Mouse (Mus musculus) limb, embryonic 14.5 days (tissue): ENCODE results near the gene Gm9573. TPM values are rescaled to one million over a fixed set of nuclear protein-coding genes. Genes with fewer than 3 reads are reported as not detected.

Experiments used
- ATAC-seq: fragments of 200-750 bp; cut with Nextera tagmentation; 2 replicates; pipeline ENCODE4 v1.8.0; 2017; ENCODE audit warnings: low read depth, moderate number of reproducible peaks, moderate TSS enrichment; ENCODE audit not compliant: low FRiP score
- DNase-seq: peaks from one replicate; pipeline ENCODE4 v3.0.0-alpha.2; 2015; ENCODE audit warnings: low spot score
- H3K27ac ChIP-seq: fragments of 300-500 bp; sonication (generic); replicated peaks from 2 replicates; pipeline ENCODE4 v1.5.1; 2014; ENCODE audit warnings: low read depth, mild to moderate bottlenecking, low read length, moderate library complexity, mixed read lengths
- H3K27me3 ChIP-seq: fragments of 300-500 bp; sonication (generic); 2 replicates; pipeline ENCODE4 v1.6.1; 2014; ENCODE audit warnings: low read length, mixed read lengths; ENCODE audit not compliant: control insufficient read depth, insufficient read depth
- H3K36me3 ChIP-seq: fragments of 300-500 bp; sonication (generic); 2 replicates; pipeline ENCODE4 v1.6.1; 2014; ENCODE audit warnings: mild to moderate bottlenecking, low read length, moderate library complexity, mixed read lengths; ENCODE audit not compliant: control insufficient read depth, insufficient read depth
- H3K4me1 ChIP-seq: fragments of 300-500 bp; sonication (generic); 2 replicates; pipeline ENCODE4 v1.6.1; 2014; ENCODE audit warnings: antibody characterized with exemption, low read length, mixed read lengths; ENCODE audit not compliant: control insufficient read depth, insufficient read depth
- H3K4me2 ChIP-seq: fragments of 300-500 bp; sonication (generic); replicated peaks from 2 replicates; pipeline ENCODE4 v1.6.1; 2014; ENCODE audit warnings: low read depth, mild to moderate bottlenecking, low read length, moderate library complexity; ENCODE audit not compliant: severe bottlenecking
- H3K4me3 ChIP-seq: fragments of 300-500 bp; sonication (generic); replicated peaks from 2 replicates; pipeline ENCODE4 v1.5.1; 2014; ENCODE audit warnings: low read length
- H3K9ac ChIP-seq: fragments of 300-500 bp; sonication (generic); 2 replicates; pipeline ENCODE4 v1.6.1; 2014; ENCODE audit warnings: mild to moderate bottlenecking, low read depth, low read length, moderate library complexity; ENCODE audit not compliant: severe bottlenecking
- H3K9me3 ChIP-seq: fragments of 300-500 bp; sonication (generic); 2 replicates; pipeline ENCODE4 v1.6.1; 2016; ENCODE audit warnings: low read length; ENCODE audit not compliant: control insufficient read depth
- POLR2A ChIP-seq: fragments of 200-500 bp; IDR thresholded peaks from 2 replicates; pipeline ENCODE4 v1.8.0; 2012; ENCODE audit warnings: inconsistent platforms, mild to moderate bottlenecking, moderate library complexity, borderline replicate concordance; ENCODE audit not compliant: insufficient read depth, insufficient read length; ENCODE audit errors: extremely low read depth
- WGBS: fragments of 180-500 bp; shearing (Covaris S2); extraction: QIAGEN DNeasy Blood & Tissue Kit; methylation state at CpG from one replicate; pipeline ENCODE4 v1.1.7; 2014; 5-methylcytosine and 5-hydroxymethylcytosine counted together
- polyA plus RNA-seq, 2 experiments: library from polyadenylated mRNA; depleted of rRNA in 1 of 2; stranded (reverse) in 1 of 2; unstranded in 1 of 2; fragments of >200 nt; fragmentation: Nextera tagmentation in 1 of 2; extraction: Ambion mirVana in 1 of 2; gene quantifications; 2 replicates each; pipeline versions ENCODE4 v1.2.1 to v1.2.3; 2012 to 2014

Gene Gm9573
- polyA plus RNA-seq, 2 experiments: not detected

- Histone ChIP-seq H3K4me3 (no peak overlapping the region), H3K27me3 (no peaks in the 10 kb centered on the region; the same call in 1 of the 2 replicates)
- WGBS: 94% methylated on average over 7 of the region's 7 CpGs
These were observed 35.2 kb downstream of the Gm9573 start for GRCm38 (mm10) chr17:35591219-35591578.

GRCm38 (mm10) chr17:35590410-35591218, 35.8 kb downstream of the Gm9573 start:
- no peak overlapping the region for H3K27ac ChIP-seq
- no peaks in the 10 kb centered on the region; the same call in 1 of the 2 replicates for H3K27me3 ChIP-seq
- DNase-seq: peak; percentile 81
- H3K4me2 ChIP-seq: 0 out of 2 replicates have a peak overlapping the region, but pooled peaks have one; percentile 16
- TF ChIP-seq POLR2A: no peak
- H3K36me3 ChIP-seq: no peaks in the 10 kb centered on the region
- H3K9ac ChIP-seq: no peak overlapping the region
- peak; percentile 75 for ATAC-seq
- 29% methylated on average over 21 of the region's 21 CpGs for WGBS
- peaks cover 2% of the 10 kb centered on the region; the same call in 1 of the 2 replicates for H3K4me1 ChIP-seq
- no peaks in the 10 kb centered on the region for H3K9me3 ChIP-seq
- H3K4me3 ChIP-seq: no peak overlapping the region

More at GRCm38 (mm10) chr17:35591219-35591578, 35.2 kb downstream of the Gm9573 start:
- Histone ChIP-seq H3K4me1 (peaks cover 2% of the 10 kb centered on the region; the same call in 1 of the 2 replicates), H3K36me3 (no peaks in the 10 kb centered on the region), H3K9me3 (no peaks in the 10 kb centered on the region), H3K4me2 (no peak overlapping the region), H3K27ac (no peak overlapping the region), H3K9ac (no peak overlapping the region)
- no peak for DNase-seq
- no peak for ATAC-seq
- no peak for TF ChIP-seq POLR2A

DNA sequence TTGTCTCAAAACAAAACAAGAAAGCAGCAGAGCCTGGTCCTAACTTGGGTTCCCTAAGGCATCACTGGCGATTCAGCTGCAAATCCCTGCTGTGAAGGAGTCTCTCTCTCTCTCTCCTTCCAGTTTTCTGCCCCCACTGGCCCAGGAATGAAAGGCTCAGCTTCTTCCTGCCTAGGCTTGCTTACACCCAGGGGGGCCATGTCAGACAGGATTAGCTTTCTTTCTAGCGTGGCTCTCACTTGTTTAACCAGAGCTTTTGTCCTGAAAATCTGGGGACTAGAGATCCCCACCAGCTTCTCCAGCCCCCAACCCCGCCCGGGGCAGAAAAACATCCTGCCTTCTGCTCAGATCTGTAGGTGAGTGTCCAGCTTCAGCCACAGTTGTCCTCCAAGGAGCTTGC, 38.0 kb downstream of the Gm9573 start:
- DNase-seq (no peak), ATAC-seq (no peak)
- peaks cover 4% of the 10 kb centered on the region; the same call in 1 of the 2 replicates for H3K4me1 ChIP-seq
- no peak for TF ChIP-seq POLR2A
- H3K27me3 ChIP-seq: no peaks in the 10 kb centered on the region; the same call in 1 of the 2 replicates
- H3K4me2 ChIP-seq: no peak overlapping the region
- H3K9me3 ChIP-seq: no peaks in the 10 kb centered on the region
- no peak overlapping the region for H3K27ac ChIP-seq
- no peak overlapping the region for H3K4me3 ChIP-seq
- H3K36me3 ChIP-seq: no peaks in the 10 kb centered on the region
- 33% methylated on average over 4 of the region's 4 CpGs for WGBS
- no peak overlapping the region for H3K9ac ChIP-seq

GRCm38 (mm10) chr17:35587291-35587690, 39.1 kb downstream of the Gm9573 start:
- H3K27me3 ChIP-seq: no peaks in the 10 kb centered on the region; the same call in 1 of the 2 replicates
- H3K9ac ChIP-seq: no peak overlapping the region
- no peak overlapping the region for H3K4me2 ChIP-seq
- H3K9me3 ChIP-seq: no peaks in the 10 kb centered on the region
- ATAC-seq: no peak
- peaks cover 4% of the 10 kb centered on the region; the same call in 1 of the 2 replicates for H3K4me1 ChIP-seq
- H3K36me3 ChIP-seq: no peaks in the 10 kb centered on the region
- H3K27ac ChIP-seq: no peak overlapping the region
- no peak for DNase-seq
- 100% methylated on average over 1 of the region's 1 CpGs for whole genome bisulfite sequencing
- H3K4me3 ChIP-seq: no peak overlapping the region
- TF ChIP-seq POLR2A: no peak

- no peaks in the 10 kb centered on the region for H3K9me3 ChIP-seq
- DNase-seq (peak; percentile 85), ATAC-seq (peak; percentile 60; the same call in 1 of the 2 replicates)
- H3K27ac ChIP-seq: no peak overlapping the region
- no peak for TF ChIP-seq POLR2A
- 12% methylated on average over 14 of the region's 16 CpGs for WGBS
- H3K36me3 ChIP-seq: no peaks in the 10 kb centered on the region
- H3K4me1 ChIP-seq: 0 out of 2 replicates have a peak, but pooled peaks cover 2% of the 10 kb centered on the region
- H3K27me3 ChIP-seq: no peaks in the 10 kb centered on the region
- no peak overlapping the region for H3K4me3 ChIP-seq
- H3K4me2 ChIP-seq: peak overlapping the region; percentile 37
- no peak overlapping the region for H3K9ac ChIP-seq
These were observed 42.0 kb downstream of the Gm9573 start for GRCm38 (mm10) chr17:35584330-35584937.
